Mouse (Mus musculus): ENCODE measurements around the gene Cenpw.

DNA sequence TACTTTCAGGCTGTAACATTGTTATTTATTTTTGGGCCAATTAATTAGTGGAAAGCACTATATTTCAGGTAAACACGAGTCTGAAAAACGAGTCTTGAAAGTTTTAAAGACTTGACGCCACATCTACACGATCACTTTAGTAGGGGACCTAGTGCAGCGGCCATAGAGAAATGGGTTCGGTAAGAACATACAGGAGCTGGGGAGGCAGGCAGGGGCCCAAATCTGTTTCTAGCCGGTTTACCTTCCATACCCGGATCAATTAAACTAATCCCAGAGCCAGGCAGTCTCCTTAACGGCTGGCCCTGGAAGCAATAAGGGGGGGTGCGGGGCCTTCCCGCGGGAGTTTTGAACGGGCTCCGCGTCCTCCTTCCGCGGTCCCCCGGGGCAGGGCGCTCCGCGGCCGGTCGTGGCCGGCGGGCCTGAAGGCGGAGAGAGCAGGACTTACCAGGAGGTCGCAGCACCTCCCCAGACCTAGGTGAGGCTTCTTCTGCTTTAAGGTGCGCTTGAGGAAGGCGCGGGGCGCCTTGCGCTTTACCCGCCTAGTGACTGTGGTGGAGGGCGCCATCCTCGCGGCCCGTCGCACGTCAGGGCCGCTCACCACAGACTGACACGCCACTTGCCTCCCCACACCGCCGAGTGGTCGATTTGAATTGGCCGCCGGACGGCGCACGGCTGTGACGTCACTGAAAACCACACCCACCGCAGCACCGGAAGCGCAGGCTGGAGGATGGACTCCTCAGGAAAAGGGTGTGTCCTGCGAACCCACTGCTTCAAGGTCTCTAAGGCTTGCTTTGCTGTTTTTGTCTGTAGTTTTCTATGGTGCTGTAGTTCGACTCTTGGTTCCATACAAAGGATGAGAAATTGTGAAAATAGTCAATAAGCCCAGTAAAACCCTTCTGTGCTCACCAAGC lies at the start of gene Cenpw:
- TF ChIP-seq CTCF (IDR thresholded peaks at IDR 0.05; ENCODE audit: control insufficient read depth, insufficient read depth, insufficient replicate concordance, low read depth, low read length), result no peak
- TF ChIP-seq POLR2A (IDR thresholded peaks at IDR 0.05; ENCODE audit: control insufficient read depth, low read depth, low read length), result peak; percentile 92; the same call in 1 of the 2 replicates

Measured in testis, adult 2 months (tissue).